Mouse (Mus musculus) megakaryocyte-erythroid progenitor cell, adult 5-6 weeks (primary cell): ENCODE results near the gene Tomm20l. TPM values are rescaled to one million over a fixed set of nuclear protein-coding genes. Genes with fewer than 3 reads are reported as not detected.
A peak's percentile ranks its signal among the peaks of the same experiment; 100 is the strongest.
"Not testable (repeated sequence)": the region's sequence is repeated elsewhere in the genome, so short reads cannot be mapped to it uniquely, and the experiment has no call there.

ENCODE experiments used
- ATAC-seq: replicated peaks from 2 replicates; pipeline ENCODE4 v1.8.0; 2016; ENCODE audit warnings: mild to moderate bottlenecking, inconsistent platforms; ENCODE audit not compliant: severe bottlenecking, poor library complexity, low FRiP score, low TSS enrichment
- total RNA-seq, 2 experiments: library from RNA; stranded (forward) in 1 of 2; stranded (reverse) in 1 of 2; fragments of 200-1000, 215-1000 nt in 1 of 2; fragments of >200 nt in 1 of 2; fragmentation: Nextera tagmentation in 1 of 2; gene quantifications; 2 replicates each; pipeline ENCODE4 v1.2.3; 2014 to 2017

Gene Tomm20l
- total RNA-seq (2014; fragmentation: Nextera tagmentation) (not detected in 2 replicates), total RNA-seq (2017) (not detected in 2 replicates)

- ATAC-seq, result peak; percentile 59
Measured at GRCm38 (mm10) chr12:71111331-71111730, at the start of gene Tomm20l. TSS of gene Tomm20l (plus strand) at chr12:71111428.

DNA sequence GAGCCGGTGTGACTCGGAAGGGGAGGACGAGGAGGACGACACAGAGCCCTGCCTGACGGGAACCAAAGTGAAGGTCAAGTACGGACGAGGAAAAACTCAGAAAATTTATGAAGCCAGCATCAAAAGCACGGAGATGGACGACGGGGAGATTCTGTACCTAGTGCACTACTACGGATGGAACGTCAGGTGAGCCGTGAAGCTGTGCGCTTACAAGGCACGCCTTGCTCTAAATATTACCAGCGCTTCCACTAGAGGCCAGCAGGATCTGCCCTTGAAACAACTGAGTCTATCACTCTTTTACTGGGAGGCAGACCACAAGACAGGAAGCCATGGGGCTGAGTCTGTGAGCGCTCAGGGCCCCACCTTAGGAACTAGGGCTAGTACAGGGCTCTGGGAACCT, 41.4 kb upstream of the Tomm20l start:
- 0 out of 2 replicates have a peak, but pooled peaks have one; percentile 29 for ATAC-seq

DNA sequence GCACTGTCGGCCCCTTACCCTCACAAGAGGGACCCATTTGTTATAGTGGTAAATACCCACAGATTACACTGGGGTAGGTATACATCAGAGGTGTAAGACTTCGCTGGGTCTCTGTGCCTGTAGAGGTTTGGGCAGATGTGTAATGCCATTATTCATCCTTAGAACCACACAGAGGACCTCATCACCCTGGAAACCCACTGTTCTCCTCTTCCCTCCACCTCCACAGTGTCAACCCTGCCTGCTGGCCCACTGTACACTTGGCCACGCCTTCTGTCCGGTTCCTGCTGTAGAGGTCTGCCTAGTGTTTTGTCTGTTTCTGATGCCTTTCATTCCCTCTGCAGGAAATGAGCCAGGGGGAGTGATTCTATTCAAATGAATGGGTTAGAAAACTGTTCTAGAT, 39.2 kb upstream of the Tomm20l start:
- no peak for ATAC-seq

DNA sequence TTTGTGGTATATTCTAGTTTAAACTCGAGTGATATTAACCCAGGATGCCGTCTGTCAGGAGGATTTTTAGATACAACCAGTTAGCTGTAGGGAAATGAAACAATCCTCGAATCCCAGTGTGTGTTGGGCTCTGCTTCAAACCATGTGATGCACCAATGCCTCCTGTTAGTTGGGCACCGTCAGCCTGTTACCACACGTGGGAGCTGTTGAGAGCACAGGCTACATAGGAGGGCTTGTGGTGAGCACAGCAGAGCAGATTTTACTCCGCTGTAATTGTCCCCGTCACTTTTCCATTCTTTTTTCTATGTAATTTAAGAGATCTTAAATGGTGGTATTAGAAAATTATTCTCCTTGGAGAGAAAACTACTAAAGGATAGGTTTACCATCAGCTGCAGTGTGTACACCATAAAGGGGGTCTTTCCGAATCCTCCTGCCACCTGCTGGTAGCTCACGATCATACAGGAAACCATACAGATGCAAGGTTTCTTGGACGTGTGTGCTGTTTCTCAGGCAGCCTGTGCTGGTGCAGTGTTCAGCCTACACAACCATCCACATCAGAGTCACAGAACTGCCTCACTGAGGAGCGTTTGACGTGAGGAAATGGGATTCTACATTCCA, 38.0 kb upstream of the Tomm20l start:
- peak; percentile 97 for ATAC-seq

DNA sequence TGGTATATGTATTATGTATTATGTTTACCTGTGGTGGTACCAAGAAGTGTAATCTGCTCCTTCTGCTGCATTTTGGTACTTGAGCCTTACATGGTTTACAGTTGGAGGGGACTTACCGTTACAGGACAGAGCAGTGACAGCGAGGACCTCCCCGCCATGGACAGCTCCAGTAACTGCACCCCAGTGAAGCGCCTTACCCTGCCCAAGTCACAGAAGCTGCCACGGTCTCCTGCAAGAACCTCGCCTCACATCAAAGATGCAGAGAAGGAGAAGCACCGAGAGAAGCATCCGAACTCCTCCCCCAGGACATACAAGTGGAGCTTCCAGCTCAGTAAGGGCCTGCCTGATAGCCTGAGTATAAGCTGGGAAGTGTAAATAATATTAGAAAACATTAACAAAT, 24.9 kb upstream of the Tomm20l start:
- ATAC-seq, result no peak

DNA sequence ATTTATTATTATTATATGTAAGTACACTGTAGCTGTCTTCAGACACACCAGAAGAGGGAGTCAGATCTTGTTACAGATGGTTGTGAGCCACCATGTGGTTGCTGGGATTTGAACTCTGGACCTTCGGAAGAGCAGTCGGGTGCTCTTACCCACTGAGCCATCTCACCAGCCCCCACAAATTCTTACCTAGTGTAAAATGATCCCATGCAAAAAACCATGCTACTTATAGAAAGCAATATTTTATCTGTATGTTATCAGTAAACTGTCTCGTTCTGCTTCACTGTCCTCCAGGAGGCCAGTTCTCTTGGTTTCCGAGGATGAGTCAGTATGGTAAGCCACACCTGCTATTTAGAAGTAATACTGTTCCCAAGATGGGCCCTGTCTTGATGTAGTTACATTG, 7.0 kb upstream of the Tomm20l start:
- not testable (repeated sequence) for ATAC-seq

GRCm38 (mm10) chr12:71107216-71107771, 3.9 kb upstream of the Tomm20l start:
- ATAC-seq, result no peak

DNA sequence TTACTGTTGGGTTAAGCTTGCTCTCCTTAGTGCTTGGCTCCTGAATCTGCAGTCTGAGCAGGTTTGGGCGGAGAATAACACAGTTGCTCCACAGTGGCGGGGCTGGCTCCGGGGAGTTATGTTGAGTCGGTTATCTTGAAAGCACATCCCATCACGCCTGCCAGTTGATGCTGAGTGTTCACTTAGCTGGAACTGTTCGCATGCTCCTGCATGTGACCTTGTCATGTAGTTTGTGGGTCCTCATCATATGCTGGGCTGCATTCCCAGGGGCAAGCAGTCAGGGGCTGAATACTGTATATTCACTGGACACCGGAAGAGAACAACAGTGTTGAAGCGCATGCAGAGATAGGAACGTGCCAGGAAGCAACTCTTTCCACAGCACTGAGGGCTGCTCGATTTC, 1.8 kb downstream of the Tomm20l start:
- ATAC-seq, result peak; percentile 83

DNA sequence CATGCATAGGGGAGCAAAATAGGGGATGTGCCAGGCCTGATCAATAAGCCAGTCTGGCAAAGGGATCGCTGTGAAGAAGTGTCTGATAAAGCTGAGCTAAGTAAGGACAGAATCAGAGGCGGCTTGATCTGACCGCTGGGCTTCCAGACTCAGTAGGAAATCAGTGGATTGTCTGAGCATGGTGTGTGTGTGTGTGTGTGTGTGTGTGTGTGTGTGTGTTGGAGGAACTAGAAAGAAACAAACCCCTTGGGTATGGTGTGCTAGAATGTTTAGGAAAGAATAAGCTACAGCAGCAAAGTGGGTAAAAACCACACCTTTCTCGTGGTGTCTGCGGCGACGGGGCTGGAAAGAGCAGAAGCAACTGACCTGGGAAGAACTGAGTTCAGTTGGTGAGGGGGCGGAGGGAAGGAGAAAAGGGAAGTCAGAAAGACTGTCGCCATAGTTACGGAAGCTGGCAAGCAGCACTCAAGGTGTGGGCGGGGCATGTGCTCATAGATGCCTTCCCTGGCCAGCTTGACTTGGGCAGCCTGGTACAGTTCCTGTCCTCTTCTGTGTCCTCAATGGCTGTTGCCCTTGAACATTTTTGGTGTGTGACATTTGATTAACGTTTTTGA, 2.6 kb downstream of the Tomm20l start:
- ATAC-seq, result peak; percentile 78

- no peak for ATAC-seq
Measured at GRCm38 (mm10) chr12:71116411-71116810, 5.2 kb downstream of the Tomm20l start.

DNA sequence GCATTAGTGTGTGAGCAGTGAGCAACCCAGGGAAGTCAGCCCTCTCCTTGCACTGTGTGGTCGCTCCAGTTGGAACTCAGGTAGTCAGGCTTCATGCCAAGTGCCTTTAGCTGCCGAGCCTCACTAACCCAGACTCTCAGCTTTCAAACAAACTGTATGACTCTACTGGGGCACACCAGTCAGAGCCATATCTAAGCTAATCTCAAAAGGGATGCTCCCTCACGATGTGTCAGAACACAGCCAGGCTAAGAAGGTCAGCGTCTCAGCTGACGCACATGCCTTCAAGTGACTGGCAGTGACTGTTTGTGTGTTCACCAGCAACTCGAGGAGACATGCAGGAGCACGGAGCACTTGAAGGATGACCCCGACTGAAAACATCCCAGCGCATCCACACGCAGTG, 11.5 kb downstream of the Tomm20l start:
- 0 out of 2 replicates have a peak, but pooled peaks have one; percentile 30 for ATAC-seq

GRCm38 (mm10) chr12:71123286-71123685, 12.1 kb downstream of the Tomm20l start:
- ATAC-seq, result no peak

DNA sequence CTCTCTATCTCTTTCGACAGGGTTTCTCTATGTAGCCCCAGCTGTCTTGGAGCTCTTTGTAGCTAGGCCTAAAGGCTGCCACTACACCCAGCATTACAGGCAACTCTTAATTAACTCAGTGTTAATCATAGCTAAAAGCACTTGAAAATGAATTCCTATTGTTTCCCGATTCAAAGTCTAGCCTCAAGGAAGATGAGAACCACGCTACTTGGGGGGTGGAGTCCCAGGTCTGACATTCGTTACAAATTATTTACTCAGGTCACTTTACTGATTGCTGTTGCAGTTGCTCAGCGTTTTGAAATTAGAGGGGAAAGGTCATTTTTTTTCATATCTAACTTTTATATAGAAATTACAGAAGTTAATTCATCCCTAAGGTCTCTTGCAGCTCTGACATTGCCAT, 24.4 kb downstream of the Tomm20l start:
- no peak for ATAC-seq

- ATAC-seq, result peak; percentile 82
Measured at GRCm38 (mm10) chr12:71136130-71136973, 25.1 kb downstream of the Tomm20l start, which contains the start of the genes Timm9 and 2700049A03Rik. TSS of gene Timm9 (minus strand) at chr12:71136684. TSS of gene 2700049A03Rik (plus strand) at chr12:71136848.

GRCm38 (mm10) chr12:71136974-71137491, 25.8 kb downstream of the Tomm20l start:
- ATAC-seq, result peak; percentile 61

DNA sequence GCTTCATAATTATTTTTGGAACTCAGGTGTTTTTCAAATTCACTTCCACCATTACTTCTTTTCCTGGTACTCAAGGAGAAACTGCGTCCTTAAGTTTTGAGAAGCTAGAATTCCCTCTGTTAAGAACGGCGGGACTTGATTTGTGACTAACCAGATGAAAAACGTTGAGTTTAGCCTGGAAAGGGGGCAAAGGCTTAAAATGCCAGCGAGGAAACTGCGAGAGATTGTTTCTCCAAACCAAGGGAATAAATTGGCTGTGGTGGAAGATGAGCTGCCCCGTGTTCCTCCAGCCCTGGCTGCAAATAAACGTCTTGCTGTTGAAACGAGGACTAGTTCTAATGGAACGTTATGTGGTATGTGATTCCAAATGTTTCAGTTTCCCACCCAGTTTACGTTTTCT, 26.5 kb downstream of the Tomm20l start:
- no peak for ATAC-seq

GRCm38 (mm10) chr12:71139258-71139828, 28.1 kb downstream of the Tomm20l start:
- ATAC-seq, result no peak

- ATAC-seq, result no peak
Measured at GRCm38 (mm10) chr12:71141189-71141588, 30.0 kb downstream of the Tomm20l start.

GRCm38 (mm10) chr12:71147641-71148040, 36.4 kb downstream of the Tomm20l start:
- peak; percentile 60; the same call in 1 of the 2 replicates for ATAC-seq
